Mouse (Mus musculus) kidney, adult 11 months (tissue): ENCODE results near the gene Nek6.

Source experiments
- DNase-seq: peaks from one replicate; pipeline ENCODE4 v3.0.0; 2022

Gene Nek6

GRCm38 (mm10) chr2:38541101-38541500, 29.7 kb downstream of the Nek6 start:
- DNase-seq, result no peak

GRCm38 (mm10) chr2:38541570-38541969, 30.1 kb downstream of the Nek6 start:
- DNase-seq, result no peak

- no peak for DNase-seq
These were observed 30.9 kb downstream of the Nek6 start for GRCm38 (mm10) chr2:38542366-38542765.

GRCm38 (mm10) chr2:38543158-38543557, 31.7 kb downstream of the Nek6 start:
- DNase-seq, result no peak

GRCm38 (mm10) chr2:38544341-38544740, 32.9 kb downstream of the Nek6 start:
- no peak for DNase-seq

GRCm38 (mm10) chr2:38544982-38545381, 33.5 kb downstream of the Nek6 start:
- no peak for DNase-seq

GRCm38 (mm10) chr2:38545706-38546105, 34.3 kb downstream of the Nek6 start:
- DNase-seq, result no peak

GRCm38 (mm10) chr2:38546222-38546621, 34.8 kb downstream of the Nek6 start:
- DNase-seq, result peak; percentile 83

- DNase-seq, result no peak
These were observed 35.3 kb downstream of the Nek6 start for GRCm38 (mm10) chr2:38546748-38547147.

- DNase-seq, result no peak
These were observed 36.5 kb downstream of the Nek6 start for GRCm38 (mm10) chr2:38547793-38548517.

GRCm38 (mm10) chr2:38552004-38552443, 40.6 kb downstream of the Nek6 start:
- no peak for DNase-seq

GRCm38 (mm10) chr2:38554226-38554995, 43.0 kb downstream of the Nek6 start:
- no peak for DNase-seq

GRCm38 (mm10) chr2:38555659-38556058, 44.2 kb downstream of the Nek6 start:
- no peak for DNase-seq

GRCm38 (mm10) chr2:38556721-38557120, 45.3 kb downstream of the Nek6 start:
- no peak for DNase-seq

GRCm38 (mm10) chr2:38560296-38561227, 49.1 kb downstream of the Nek6 start:
- no peak for DNase-seq

- peak; percentile 18 for DNase-seq
These were observed 51.2 kb downstream of the Nek6 start for GRCm38 (mm10) chr2:38562596-38562995.

GRCm38 (mm10) chr2:38571971-38572601, 60.6 kb downstream of the Nek6 start:
- DNase-seq, result no peak

- DNase-seq, result no peak
These were observed 63.3 kb downstream of the Nek6 start for GRCm38 (mm10) chr2:38574697-38575096.

- no peak for DNase-seq
These were observed 67.4 kb downstream of the Nek6 start for GRCm38 (mm10) chr2:38578602-38579521.

GRCm38 (mm10) chr2:38579528-38579927, 68.1 kb downstream of the Nek6 start:
- DNase-seq, result no peak

- DNase-seq, result no peak
These were observed 72.5 kb downstream of the Nek6 start for GRCm38 (mm10) chr2:38583982-38584381.
